Mouse (Mus musculus) granulocyte monocyte progenitor cell, adult 5-6 weeks (primary cell): ENCODE results near the gene Anapc13. TPM values are rescaled to one million over a fixed set of nuclear protein-coding genes. Genes with fewer than 3 reads are reported as not detected.

Experiments
- ATAC-seq: replicated peaks from 2 replicates; pipeline ENCODE4 v1.8.0; 2016; ENCODE audit warnings: mild to moderate bottlenecking, moderate TSS enrichment, inconsistent platforms; ENCODE audit not compliant: poor library complexity, severe bottlenecking
- total RNA-seq, 2 experiments: library from RNA; stranded (forward) in 1 of 2; stranded (reverse) in 1 of 2; fragments of 200-712, 200-1000 nt in 1 of 2; fragments of >200 nt in 1 of 2; fragmentation: Nextera tagmentation in 1 of 2; gene quantifications; 2 replicates each; pipeline ENCODE4 v1.2.3; 2014 to 2017

Gene Anapc13
- 111 and 222 TPM in 2 replicates for total RNA-seq (2014; fragmentation: Nextera tagmentation)
- total RNA-seq (2017) = 120 and 157 TPM in 2 replicates

GRCm38 (mm10) chr9:102625983-102626838 lies at the start of gene Anapc13, which contains the start of gene Cep63:
Gene Anapc13 (plus strand): TSS chr9:102626296.
Gene Cep63 (minus strand): TSS chr9:102626534.
- peak; percentile 80 for ATAC-seq

- peak; percentile 80 for ATAC-seq
Measured at GRCm38 (mm10) chr9:102577480-102577879, 48.6 kb upstream of the Anapc13 start.

- ATAC-seq = no peak
Measured at GRCm38 (mm10) chr9:102581921-102582469, 44.1 kb upstream of the Anapc13 start.

- no peak for ATAC-seq
Measured at GRCm38 (mm10) chr9:102587347-102587746, 38.7 kb upstream of the Anapc13 start.

GRCm38 (mm10) chr9:102594667-102595393 lies 31.3 kb upstream of the Anapc13 start:
- no peak for ATAC-seq

- no peak for ATAC-seq
Measured at GRCm38 (mm10) chr9:102595662-102596436, 30.2 kb upstream of the Anapc13 start.

GRCm38 (mm10) chr9:102601187-102601586 lies 24.9 kb upstream of the Anapc13 start:
- ATAC-seq = no peak

GRCm38 (mm10) chr9:102601666-102602065 lies 24.4 kb upstream of the Anapc13 start:
- no peak for ATAC-seq

- ATAC-seq = no peak
Measured at GRCm38 (mm10) chr9:102605162-102605561, 20.9 kb upstream of the Anapc13 start.

- no peak for ATAC-seq
Measured at GRCm38 (mm10) chr9:102607471-102607870, 18.6 kb upstream of the Anapc13 start.

- no peak for ATAC-seq
Measured at GRCm38 (mm10) chr9:102609221-102609620, 16.9 kb upstream of the Anapc13 start.

GRCm38 (mm10) chr9:102615071-102615470 lies 11.0 kb upstream of the Anapc13 start:
- ATAC-seq = peak; percentile 99

- ATAC-seq = no peak
Measured at GRCm38 (mm10) chr9:102616267-102616666, 9.8 kb upstream of the Anapc13 start.

- ATAC-seq = no peak
Measured at GRCm38 (mm10) chr9:102621385-102621784, 4.7 kb upstream of the Anapc13 start.

GRCm38 (mm10) chr9:102622192-102622857 lies 3.8 kb upstream of the Anapc13 start:
- peak; percentile 28 for ATAC-seq

- ATAC-seq = no peak
Measured at GRCm38 (mm10) chr9:102622876-102623275, 3.2 kb upstream of the Anapc13 start.

- no peak for ATAC-seq
Measured at GRCm38 (mm10) chr9:102623581-102623980, 2.5 kb upstream of the Anapc13 start.

GRCm38 (mm10) chr9:102625401-102625982 lies 604 bp upstream of the Anapc13 start:
- ATAC-seq = no peak

- no peak for ATAC-seq
Measured at GRCm38 (mm10) chr9:102626839-102627225, 736 bp downstream of the Anapc13 start.
